Mouse (Mus musculus) granulocyte monocyte progenitor cell, adult 5-6 weeks (primary cell): ENCODE data around the gene 4933402N03Rik. TPM values are rescaled to one million over a fixed set of nuclear protein-coding genes. Genes with fewer than 3 reads are reported as not detected.

Experiments used
- ATAC-seq: replicated peaks from 2 replicates; pipeline ENCODE4 v1.8.0; 2016; ENCODE audit warnings: mild to moderate bottlenecking, moderate TSS enrichment, inconsistent platforms; ENCODE audit not compliant: poor library complexity, severe bottlenecking
- total RNA-seq, 2 experiments: library from RNA; stranded (forward) in 1 of 2; stranded (reverse) in 1 of 2; fragments of 200-712, 200-1000 nt in 1 of 2; fragments of >200 nt in 1 of 2; fragmentation: Nextera tagmentation in 1 of 2; gene quantifications; 2 replicates each; pipeline ENCODE4 v1.2.3; 2014 to 2017

Gene 4933402N03Rik
- total RNA-seq (2014; fragmentation: Nextera tagmentation) (not detected in 2 replicates), total RNA-seq (2017) (not detected in 2 replicates)

DNA sequence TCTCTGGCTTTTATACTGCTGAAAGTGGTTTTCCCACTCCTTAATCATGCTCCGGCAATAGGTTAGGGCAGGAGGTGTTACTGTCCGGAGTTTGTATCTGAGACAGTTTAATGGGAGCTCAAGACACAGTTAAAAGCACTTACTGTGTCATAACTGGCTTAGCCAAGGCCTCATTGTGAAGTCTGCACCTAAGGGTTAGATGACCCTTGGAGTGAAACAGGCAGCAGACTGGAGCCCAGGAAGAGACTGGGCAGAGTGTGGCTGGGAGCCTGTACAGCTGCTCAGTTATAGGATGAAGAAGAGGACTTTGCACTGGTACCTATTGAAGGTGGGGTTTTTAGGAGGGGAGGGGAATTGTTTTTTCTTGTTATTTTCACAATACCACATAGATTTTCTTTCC, at the start of gene 4933402N03Rik:
TSS of gene 4933402N03Rik (minus strand) at position 101 of the 400 bp plus-strand sequence.
- ATAC-seq, result no peak

DNA sequence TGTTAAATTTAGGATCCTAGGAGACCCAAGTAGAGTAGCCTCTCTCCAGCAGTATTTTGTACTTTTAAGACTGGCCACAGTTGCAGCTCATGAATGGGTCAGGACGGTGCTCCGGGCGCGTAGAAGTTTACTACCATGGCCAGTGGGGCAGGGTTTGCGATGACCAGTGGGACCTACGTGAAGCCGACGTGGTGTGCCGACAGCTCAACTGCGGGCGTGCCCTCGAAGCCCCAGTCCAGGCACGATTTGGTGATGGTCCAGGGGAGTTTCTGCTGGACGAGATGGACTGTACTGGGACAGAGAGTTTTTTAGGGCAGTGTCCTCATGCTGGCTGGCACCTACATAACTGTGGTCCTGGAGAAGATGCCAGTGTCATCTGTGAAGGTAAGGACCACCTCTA, 41.9 kb upstream of the 4933402N03Rik start:
- no peak for ATAC-seq

DNA sequence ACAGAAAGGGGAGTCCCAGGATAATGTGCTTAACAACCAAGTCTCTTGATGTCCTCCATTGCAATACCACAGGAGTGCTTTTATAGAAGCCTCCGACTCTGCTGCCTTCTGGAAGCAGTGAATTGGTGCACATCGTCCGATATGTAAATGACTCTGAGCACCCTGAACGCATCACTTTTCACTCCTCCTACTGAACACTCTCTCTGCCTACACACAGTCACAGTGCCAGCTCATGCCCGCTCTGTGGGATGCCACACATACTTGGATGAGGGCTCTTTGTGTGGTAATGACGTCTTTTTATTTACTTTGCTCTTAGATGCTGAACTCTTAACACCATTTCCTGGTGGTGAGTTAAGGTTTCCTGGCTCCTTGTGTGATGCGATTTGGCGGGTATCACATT, 40.9 kb upstream of the 4933402N03Rik start:
- ATAC-seq, result no peak

DNA sequence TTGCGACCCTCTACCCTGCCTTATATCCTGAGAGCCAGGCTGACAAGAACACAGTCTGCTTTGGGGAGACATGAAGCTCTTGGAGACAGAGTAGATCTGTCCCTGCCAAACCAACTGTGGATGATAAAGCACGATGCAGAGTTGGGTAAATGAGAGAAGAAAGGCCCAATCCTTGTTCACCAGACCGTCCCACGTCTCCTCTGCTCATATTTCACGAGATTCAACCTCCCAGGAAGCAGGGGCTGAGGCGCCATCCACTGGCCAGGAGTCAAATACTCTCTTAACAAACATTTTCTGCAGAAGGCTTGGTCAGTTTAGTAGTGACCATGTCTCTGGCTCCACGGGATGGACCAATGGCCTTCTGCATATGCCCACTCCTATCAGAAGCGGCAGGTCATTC, 38.2 kb upstream of the 4933402N03Rik start:
- ATAC-seq, result no peak

DNA sequence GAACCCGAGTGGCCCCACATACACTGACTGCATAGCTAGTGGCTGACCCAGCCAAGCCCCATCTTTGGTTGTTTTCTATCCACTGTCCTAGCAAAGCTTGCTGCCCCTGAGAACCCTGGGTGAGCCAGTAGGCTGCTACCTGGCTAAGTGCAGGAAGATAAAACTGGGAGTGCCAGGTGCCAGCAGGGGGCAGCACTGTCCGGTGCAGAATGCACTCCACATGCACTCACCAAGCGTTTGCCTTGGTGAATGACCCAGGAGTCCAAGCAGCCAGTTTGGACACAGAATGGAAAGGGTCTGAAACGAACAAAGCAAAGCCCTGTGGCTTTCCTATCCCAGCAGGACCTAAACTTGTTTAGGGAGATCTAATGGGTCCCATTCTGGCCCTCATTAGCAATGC, 36.6 kb upstream of the 4933402N03Rik start:
- 0 out of 2 replicates have a peak, but pooled peaks have one; percentile 48 for ATAC-seq

DNA sequence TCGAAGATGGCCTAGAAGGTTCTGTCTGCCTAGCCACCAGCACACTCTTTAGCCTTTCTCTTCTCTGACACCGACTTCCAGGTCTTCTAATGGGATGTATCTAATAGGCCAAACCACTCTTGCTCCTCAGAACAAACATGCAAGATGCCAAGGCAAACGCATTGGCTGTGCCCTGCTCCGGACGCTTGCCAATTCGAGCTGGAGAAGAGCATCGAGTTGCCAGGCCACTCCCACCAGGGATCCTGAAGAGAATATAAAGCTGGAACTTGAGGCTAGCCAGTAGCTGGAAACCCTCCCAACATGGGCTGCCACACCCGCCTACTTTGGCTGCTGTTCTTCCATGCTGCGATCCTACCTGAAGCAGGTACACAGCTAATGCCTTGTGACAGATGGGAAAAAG, 28.0 kb upstream of the 4933402N03Rik start, which contains the start of gene 5430419D17Rik:
TSS of gene 5430419D17Rik (plus strand) at position 282 of the 400 bp plus-strand sequence.
- no peak for ATAC-seq

DNA sequence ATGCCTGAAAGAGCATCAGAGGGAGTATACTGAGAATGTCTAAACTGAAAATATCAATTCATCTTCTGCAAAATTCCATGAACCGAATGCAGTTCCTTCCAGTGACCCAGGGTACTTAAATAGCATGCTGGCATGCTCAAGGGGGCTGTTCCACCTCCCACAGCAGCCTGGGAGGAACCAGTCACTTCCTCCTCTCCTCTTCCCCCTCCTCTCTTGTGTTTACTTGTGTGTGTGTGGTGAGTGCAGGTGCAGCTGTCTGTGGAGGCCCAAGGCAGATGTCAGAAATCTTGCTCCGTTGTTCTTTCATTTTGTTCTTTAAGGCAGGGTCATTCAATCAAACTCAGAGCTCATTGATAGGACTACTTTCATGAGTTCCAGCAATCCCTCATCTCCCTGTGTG, 23.0 kb upstream of the 4933402N03Rik start:
- no peak for ATAC-seq

DNA sequence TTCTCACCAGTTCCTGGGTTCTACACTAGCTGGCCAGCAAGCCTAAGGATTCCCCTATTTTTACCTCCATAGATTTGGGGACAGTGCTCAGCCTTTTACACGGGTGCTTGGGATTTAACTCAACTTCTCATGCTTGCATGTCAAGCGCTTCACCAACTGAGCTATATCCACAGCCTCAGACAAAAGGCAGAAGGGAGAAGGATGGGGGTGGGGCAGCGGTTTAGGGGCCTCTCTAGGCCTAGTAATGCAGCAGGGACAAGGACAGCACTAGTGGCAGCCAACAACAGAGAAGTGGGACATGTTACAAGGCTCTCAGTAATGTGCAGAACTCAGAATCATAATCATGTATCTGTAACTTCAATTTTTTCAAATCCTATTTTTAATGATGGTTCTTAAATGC, 21.7 kb upstream of the 4933402N03Rik start:
- ATAC-seq, result no peak

DNA sequence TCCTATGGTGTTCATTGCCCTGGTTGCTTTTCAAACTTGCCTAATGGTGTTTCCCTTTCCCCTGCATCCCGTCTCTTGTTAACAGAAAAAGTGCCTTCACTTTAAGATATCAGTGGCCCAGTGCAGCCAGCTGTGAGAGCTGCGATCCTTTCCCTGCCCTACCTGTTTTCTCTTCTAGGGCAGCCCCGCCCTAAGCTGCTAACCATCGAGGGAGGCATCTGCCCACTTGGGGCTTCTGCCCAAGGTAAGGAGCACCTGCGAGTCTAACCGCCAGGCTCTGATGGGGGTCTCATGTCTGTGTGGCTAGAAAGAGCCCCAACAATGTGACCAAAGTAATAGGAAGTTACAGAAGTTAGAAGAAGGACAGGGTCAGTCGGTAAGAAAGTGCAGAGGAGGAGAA, 16.1 kb upstream of the 4933402N03Rik start:
- ATAC-seq, result no peak

DNA sequence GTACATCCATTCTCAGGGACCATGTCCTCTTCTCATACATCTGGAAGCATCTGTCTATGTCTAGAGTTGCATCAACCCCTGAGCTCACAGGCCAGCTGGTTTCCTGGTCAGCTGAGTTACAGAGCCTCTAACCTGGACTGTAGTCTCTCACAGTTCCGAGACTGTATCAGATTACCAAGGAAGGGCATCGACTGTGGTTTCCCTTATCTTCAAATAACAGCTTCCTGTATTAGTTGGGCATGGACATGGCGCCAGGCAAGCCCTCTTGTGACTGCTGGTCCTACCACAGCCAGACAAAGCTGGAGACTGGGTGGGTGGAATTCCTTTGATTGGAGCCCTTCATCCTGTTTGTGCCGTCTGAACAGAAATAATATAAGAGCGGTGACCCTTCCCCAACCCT, 6.9 kb upstream of the 4933402N03Rik start:
- ATAC-seq, result no peak

DNA sequence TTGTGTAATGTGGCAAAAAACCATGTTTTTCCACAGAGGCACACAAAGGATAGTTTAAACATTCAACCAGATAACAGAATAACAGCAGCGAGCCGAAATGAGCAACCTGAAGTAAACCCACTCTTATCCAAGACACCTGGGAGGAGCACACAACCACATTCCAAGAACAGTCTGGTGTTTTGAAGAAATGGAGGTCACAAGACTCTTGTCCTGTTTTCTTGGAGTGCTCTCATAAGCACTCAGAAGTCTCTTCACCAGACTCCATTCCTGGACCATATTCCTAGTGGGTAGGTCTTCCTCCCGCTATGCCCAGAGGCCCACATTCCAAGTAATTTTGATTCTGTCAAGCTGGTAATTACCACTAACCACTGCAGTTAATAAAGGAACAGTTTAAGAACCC, 4.1 kb upstream of the 4933402N03Rik start:
- ATAC-seq, result no peak

DNA sequence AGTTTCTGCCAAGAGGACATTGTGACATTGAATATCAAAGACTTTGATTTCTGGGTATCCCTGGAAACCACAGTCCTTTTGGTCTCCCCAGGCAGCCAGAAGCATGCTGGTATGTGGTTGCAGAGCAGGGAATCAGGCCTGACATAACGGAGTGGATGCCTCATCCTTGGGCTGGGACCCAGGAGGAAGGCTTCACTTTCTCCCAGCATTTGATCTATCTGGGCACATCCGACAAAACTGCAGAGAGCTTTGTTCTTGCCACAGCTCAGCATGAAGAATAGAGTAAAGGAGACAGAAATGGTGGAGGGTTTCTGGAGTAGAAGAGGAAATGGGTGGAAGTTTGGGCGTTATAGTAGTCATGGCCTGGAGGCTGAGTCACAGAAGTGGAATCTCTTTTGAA, 12.9 kb downstream of the 4933402N03Rik start:
- ATAC-seq, result no peak

DNA sequence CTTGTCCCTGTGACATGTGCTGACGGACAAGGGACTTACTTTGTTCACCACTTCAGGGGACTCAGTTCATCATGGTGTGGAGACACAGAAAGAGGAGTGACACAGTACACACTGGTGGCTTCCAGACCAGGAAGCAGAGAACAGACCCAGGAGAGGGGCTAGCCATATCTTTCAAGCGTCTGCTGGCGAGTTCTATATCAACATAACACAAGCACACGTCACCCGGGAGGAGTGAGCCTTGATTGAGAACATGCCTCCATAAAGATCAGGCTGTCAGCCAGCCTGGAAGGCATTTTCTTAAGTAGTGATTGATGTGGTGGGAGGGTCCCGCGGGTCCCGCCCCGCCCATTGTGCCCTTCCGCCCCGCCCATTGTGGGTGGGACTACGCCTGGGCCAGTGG, 16.1 kb downstream of the 4933402N03Rik start:
- no peak for ATAC-seq

DNA sequence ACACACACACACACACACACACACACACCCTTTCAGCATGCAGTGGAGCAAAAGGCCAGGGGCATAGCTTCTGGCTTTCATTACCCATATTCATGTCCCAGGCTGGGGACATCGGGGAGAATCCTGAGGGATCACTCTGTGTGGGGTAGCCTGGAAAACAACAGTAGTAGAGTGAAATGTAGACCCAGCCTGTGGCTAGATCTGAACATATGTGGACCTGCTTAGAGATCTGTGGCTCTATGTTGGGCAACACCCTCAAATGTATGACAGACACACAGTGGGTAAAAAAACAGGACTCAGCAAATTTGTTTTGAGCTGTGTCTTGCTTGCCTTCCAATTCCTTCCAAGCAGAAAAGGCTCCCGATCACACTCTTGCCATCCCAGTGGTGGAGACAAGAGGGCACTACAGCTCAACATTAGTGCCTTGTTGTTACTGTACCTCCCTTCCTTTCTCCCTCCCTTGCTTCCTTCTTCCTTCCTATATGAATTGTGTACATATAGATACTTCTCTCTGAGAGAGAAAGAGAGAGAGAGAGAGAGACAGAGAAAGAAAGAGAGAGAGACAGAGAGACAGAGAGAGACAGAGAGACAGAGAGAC, 23.8 kb downstream of the 4933402N03Rik start:
- ATAC-seq, result no peak

DNA sequence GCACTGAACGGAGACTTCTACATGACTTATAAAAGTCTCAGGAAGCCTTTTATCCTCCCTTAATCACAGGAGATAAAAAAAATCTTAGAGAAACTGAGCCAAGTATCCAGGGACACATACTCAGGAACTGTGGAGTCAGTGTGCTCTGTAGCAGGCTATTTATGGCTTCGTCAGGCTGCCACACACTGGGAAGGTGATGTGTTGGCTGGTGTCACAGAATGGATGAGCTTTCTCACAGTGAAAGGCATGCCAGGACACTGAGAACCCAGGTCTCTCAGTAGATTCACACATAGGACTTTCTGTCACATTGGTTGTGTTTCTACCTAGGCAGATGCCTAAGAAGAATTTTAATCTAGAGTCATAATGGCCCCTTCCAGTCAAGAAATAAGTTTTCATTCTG, 31.7 kb downstream of the 4933402N03Rik start:
- ATAC-seq, result no peak

DNA sequence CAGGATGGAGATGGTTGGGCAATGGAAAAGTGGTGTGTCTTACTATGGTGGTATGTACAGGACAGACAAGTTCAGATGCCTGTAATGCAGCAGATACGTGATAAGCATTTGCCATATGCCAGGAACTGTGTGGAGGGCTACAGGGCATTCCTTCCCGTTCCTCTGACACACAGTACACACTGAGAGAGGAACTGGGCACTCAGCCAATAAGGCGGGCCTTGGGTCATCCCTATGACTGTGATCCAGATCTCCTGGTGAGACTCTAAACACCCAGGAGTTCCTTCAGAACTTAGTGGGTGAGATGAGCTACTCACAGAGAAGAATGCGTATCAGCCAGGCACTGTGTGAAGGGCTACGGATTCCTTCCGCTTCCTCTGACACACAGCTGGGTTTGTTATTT, 32.4 kb downstream of the 4933402N03Rik start:
- ATAC-seq, result no peak

DNA sequence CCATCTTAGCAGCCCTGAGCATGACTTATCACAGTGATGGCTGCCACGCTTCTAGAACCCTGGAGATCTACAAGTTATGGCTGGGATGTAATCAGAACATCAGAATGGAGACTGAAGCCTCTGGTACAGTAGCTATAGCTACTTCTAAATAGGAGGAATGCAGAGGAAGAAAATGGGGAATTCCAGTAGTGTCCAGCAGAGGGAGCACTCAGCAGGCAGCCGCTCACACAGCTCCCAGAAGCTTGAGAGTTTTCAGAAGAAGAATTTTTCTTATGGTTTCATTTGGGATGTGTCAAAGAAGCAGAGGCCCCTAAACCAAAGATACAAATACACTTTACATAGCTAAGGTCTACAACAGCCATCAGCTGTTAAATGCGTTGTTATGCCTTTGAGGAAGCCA, 33.6 kb downstream of the 4933402N03Rik start:
- ATAC-seq, result peak; percentile 56; the same call in 1 of the 2 replicates

Other genes starting within 250 kb of the 4933402N03Rik start
- not detected in 2 replicates for gene Htra1, start 210.2 kb downstream of the 4933402N03Rik start, total RNA-seq (2014; fragmentation: Nextera tagmentation)
- gene Htra1, start 210.2 kb downstream of the 4933402N03Rik start, total RNA-seq (2017), result not detected in 2 replicates
- gene Dmbt1, start 114.3 kb downstream of the 4933402N03Rik start, total RNA-seq (2014; fragmentation: Nextera tagmentation), result not detected in 2 replicates
- gene Dmbt1, start 114.3 kb downstream of the 4933402N03Rik start, total RNA-seq (2017), result not detected in 2 replicates
- gene 5430419D17Rik, start 28.1 kb upstream of the 4933402N03Rik start, total RNA-seq (2014; fragmentation: Nextera tagmentation), result not detected in 2 replicates
- not detected in 2 replicates for gene 5430419D17Rik, start 28.1 kb upstream of the 4933402N03Rik start, total RNA-seq (2017)
- gene Cuzd1, start 176.0 kb upstream of the 4933402N03Rik start, total RNA-seq (2014; fragmentation: Nextera tagmentation), result not detected in 2 replicates
- not detected in 2 replicates for gene Cuzd1, start 176.0 kb upstream of the 4933402N03Rik start, total RNA-seq (2017)
- not detected in 2 replicates for gene Fam24b, start 183.2 kb upstream of the 4933402N03Rik start, total RNA-seq (2014; fragmentation: Nextera tagmentation)
- gene Fam24b, start 183.2 kb upstream of the 4933402N03Rik start, total RNA-seq (2017), result not detected in 2 replicates
- not detected in 2 replicates for gene Fam24a, start 187.6 kb upstream of the 4933402N03Rik start, total RNA-seq (2014; fragmentation: Nextera tagmentation)
- not detected in 2 replicates for gene Fam24a, start 187.6 kb upstream of the 4933402N03Rik start, total RNA-seq (2017)
- gene 2310057M21Rik, start 216.4 kb upstream of the 4933402N03Rik start, total RNA-seq (2014; fragmentation: Nextera tagmentation), result 8.5 and 9.2 TPM in 2 replicates
- gene 2310057M21Rik, start 216.4 kb upstream of the 4933402N03Rik start, total RNA-seq (2017), result 4.4 and 6.2 TPM in 2 replicates
- gene Pstk, start 224.8 kb upstream of the 4933402N03Rik start, total RNA-seq (2014; fragmentation: Nextera tagmentation), result 13.4 and 20.3 TPM in 2 replicates
- 23.1 and 25.4 TPM in 2 replicates for gene Pstk, start 224.8 kb upstream of the 4933402N03Rik start, total RNA-seq (2017)